Mouse (Mus musculus) limb, embryonic 12.5 days (tissue): Measurements from ENCODE around the gene Ptges. TPM values are rescaled to one million over a fixed set of nuclear protein-coding genes. Genes with fewer than 3 reads are reported as not detected.

ENCODE experiments used
- ATAC-seq: fragments of 200-750 bp; cut with Nextera tagmentation; 2 replicates; pipeline ENCODE4 v1.8.0; 2017; ENCODE audit warnings: low read depth, moderate TSS enrichment; ENCODE audit not compliant: insufficient number of reproducible peaks, insufficient read depth, low FRiP score, low TSS enrichment
- H3K27ac ChIP-seq: fragments of 300-500 bp; sonication (generic); 2 replicates; pipeline ENCODE4 v1.5.1; 2016; ENCODE audit warnings: mild to moderate bottlenecking, moderate library complexity
- H3K27me3 ChIP-seq: fragments of 300-500 bp; sonication (generic); 2 replicates; pipeline ENCODE4 v1.6.1; 2016; ENCODE audit warnings: mild to moderate bottlenecking, moderate library complexity
- H3K36me3 ChIP-seq: fragments of 300-500 bp; sonication (generic); 2 replicates; pipeline ENCODE4 v1.6.1; 2016; ENCODE audit warnings: mild to moderate bottlenecking, moderate library complexity
- H3K4me1 ChIP-seq: fragments of 300-500 bp; sonication (generic); replicated peaks from 2 replicates; pipeline ENCODE4 v1.6.1; 2016
- H3K4me2 ChIP-seq: fragments of 300-500 bp; sonication (generic); 2 replicates; pipeline ENCODE4 v1.6.1; 2016; ENCODE audit warnings: mild to moderate bottlenecking, moderate library complexity
- H3K4me3 ChIP-seq: fragments of 300-500 bp; sonication (generic); replicated peaks from 2 replicates; pipeline ENCODE4 v1.5.1; 2016; ENCODE audit warnings: mild to moderate bottlenecking
- H3K9ac ChIP-seq: fragments of 300-500 bp; sonication (generic); replicated peaks from 2 replicates; pipeline ENCODE4 v1.6.1; 2016; ENCODE audit warnings: mild to moderate bottlenecking, moderate library complexity
- H3K9me3 ChIP-seq: fragments of 300-500 bp; sonication (generic); 2 replicates; pipeline ENCODE4 v1.6.1; 2016; ENCODE audit warnings: mild to moderate bottlenecking, moderate library complexity
- WGBS: fragments of 180-500 bp; shearing (Covaris S2); methylation state at CpG from one replicate; pipeline ENCODE4 v1.1.7; 2016; 5-methylcytosine and 5-hydroxymethylcytosine counted together
- polyA plus RNA-seq: library from polyadenylated mRNA; unstranded; fragments of >200 nt; fragmentation: Nextera tagmentation; extraction: Ambion mirVana; gene quantifications from 2 replicates; pipeline ENCODE4 v1.2.1, GENCODE M21; 2016

Gene Ptges
- polyA plus RNA-seq, 1 experiment from 2014 or later: 11.5 TPM

DNA sequence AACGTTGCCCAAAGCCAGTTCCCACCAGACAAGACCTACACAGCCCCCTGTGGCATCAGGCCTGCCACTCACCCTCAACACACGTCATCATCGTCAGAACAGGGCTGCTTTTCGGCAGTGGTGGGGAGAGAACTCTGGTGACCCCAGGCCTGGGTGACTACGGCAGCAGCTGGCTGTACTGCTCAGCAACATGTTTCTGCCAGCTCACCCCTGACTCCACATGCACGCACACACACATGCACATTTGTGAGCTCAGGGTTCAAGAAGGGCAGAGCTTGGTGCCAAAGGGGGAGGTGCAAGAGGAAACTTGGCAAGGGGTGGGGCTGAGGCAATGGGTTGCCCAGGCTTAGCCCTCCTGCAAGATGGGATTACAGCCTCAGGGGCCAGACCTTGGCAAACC lies 32.4 kb downstream of the Ptges start:
- H3K36me3 ChIP-seq: no peaks in the 10 kb centered on the region
- WGBS: 31% methylated on average over 6 of the region's 6 CpGs
- no peak overlapping the region for H3K9ac ChIP-seq
- H3K4me3 ChIP-seq: no peak overlapping the region
- H3K27ac ChIP-seq: no peak overlapping the region
- peaks cover 38% of the 10 kb centered on the region for H3K4me1 ChIP-seq
- no peaks in the 10 kb centered on the region for H3K9me3 ChIP-seq
- ATAC-seq: 0 out of 2 replicates have a peak, but pooled peaks have one; percentile 33
- H3K27me3 ChIP-seq: no peaks in the 10 kb centered on the region
- H3K4me2 ChIP-seq: no peak overlapping the region

- H3K27ac ChIP-seq: no peak overlapping the region
- H3K27me3 ChIP-seq: no peaks in the 10 kb centered on the region
- no peak overlapping the region for H3K4me2 ChIP-seq
- H3K9ac ChIP-seq: no peak overlapping the region
- peaks cover 23% of the 10 kb centered on the region for H3K4me1 ChIP-seq
- no peak for ATAC-seq
- H3K4me3 ChIP-seq: no peak overlapping the region
- 79% methylated on average over 7 of the region's 7 CpGs for WGBS
- H3K9me3 ChIP-seq: no peaks in the 10 kb centered on the region
- H3K36me3 ChIP-seq: no peaks in the 10 kb centered on the region
Observed at GRCm38 (mm10) chr2:30893946-30894345, 35.7 kb downstream of the Ptges start.

GRCm38 (mm10) chr2:30893399-30893798 lies 36.3 kb downstream of the Ptges start:
- H3K9ac ChIP-seq: no peak overlapping the region
- no peak overlapping the region for H3K27ac ChIP-seq
- no peak overlapping the region for H3K4me3 ChIP-seq
- WGBS: 21% methylated on average over 6 of the region's 6 CpGs
- ATAC-seq: no peak
- H3K9me3 ChIP-seq: no peaks in the 10 kb centered on the region
- no peaks in the 10 kb centered on the region for H3K27me3 ChIP-seq
- no peaks in the 10 kb centered on the region for H3K36me3 ChIP-seq
- no peak overlapping the region for H3K4me2 ChIP-seq
- H3K4me1 ChIP-seq: peaks cover 23% of the 10 kb centered on the region

DNA sequence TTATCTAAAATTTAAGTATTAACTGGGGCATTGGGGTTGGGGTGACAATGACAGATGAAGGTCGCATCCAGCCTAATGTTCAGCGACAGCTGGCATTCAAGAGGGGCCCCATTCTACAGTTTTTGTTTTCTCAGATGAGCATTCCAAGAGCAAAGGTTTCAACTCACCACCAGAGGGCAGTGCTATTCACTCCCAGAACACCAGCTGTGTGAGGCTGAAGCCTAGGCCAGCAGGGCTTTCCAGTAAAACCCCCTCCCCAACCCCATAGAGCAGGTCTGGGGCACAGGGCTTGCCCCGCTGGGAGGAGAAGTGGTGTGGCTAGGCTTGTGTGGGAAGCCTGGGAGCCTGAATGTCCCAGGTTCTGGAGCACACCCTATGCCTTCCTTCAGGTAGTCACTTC lies 38.7 kb downstream of the Ptges start:
- peaks cover 14% of the 10 kb centered on the region for H3K4me1 ChIP-seq
- H3K4me3 ChIP-seq: no peak overlapping the region
- H3K9ac ChIP-seq: no peak overlapping the region
- no peaks in the 10 kb centered on the region for H3K9me3 ChIP-seq
- no peak overlapping the region for H3K4me2 ChIP-seq
- ATAC-seq: no peak
- no peak overlapping the region for H3K27ac ChIP-seq
- WGBS: 5% methylated on average over 3 of the region's 3 CpGs
- H3K36me3 ChIP-seq: no peaks in the 10 kb centered on the region
- H3K27me3 ChIP-seq: no peaks in the 10 kb centered on the region

- H3K36me3 ChIP-seq: peaks cover 43% of the 10 kb centered on the region
- H3K4me2 ChIP-seq: peak overlapping the region; percentile 17; the same call in 1 of the 2 replicates
- WGBS: 14% methylated on average over 9 of the region's 9 CpGs
- ATAC-seq: 0 out of 2 replicates have a peak, but pooled peaks have one; percentile 29
- H3K9me3 ChIP-seq: peaks cover 4% of the 10 kb centered on the region; the same call in 1 of the 2 replicates
- peaks cover 15% of the 10 kb centered on the region for H3K4me1 ChIP-seq
- no peaks in the 10 kb centered on the region for H3K27me3 ChIP-seq
- peak overlapping the region; percentile 88 for H3K27ac ChIP-seq
- no peak overlapping the region for H3K9ac ChIP-seq
- no peak overlapping the region for H3K4me3 ChIP-seq
Observed at GRCm38 (mm10) chr2:30885453-30886163, 44.1 kb downstream of the Ptges start.

DNA sequence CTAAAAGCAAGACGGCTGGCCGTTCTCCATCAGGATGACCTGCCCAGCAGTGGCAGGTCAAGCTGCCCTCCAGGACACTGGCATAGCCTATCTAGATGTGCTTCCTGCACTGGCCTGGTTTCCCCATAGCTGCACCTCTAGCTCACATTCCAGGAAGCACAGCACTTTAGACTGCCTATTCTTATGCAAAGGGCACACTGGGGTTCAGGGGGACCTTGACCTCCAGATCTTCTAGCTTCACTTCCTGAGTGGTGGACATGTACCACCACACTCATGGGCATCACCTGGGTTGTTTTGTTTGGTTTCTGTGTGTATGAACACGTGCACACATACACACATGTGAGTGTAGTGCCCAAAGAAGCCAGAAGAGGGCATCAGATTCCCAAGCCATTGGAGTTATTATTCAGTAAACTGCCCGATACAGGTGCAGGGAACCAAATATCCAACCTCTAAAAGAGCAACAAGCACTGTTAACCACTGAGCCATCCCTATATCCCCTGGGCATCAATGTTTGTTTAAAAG lies 44.8 kb downstream of the Ptges start:
- ATAC-seq: no peak
- WGBS: 93% methylated on average over 4 of the region's 4 CpGs
- Histone ChIP-seq H3K36me3 (peaks cover 50% of the 10 kb centered on the region), H3K9ac (no peak overlapping the region), H3K27me3 (no peaks in the 10 kb centered on the region), H3K9me3 (peaks cover 4% of the 10 kb centered on the region; the same call in 1 of the 2 replicates), H3K4me3 (no peak overlapping the region), H3K27ac (peak overlapping the region; percentile 88; the same call in 1 of the 2 replicates), H3K4me2 (no peak overlapping the region), H3K4me1 (peaks cover 15% of the 10 kb centered on the region)

GRCm38 (mm10) chr2:30881215-30881614 lies 48.4 kb downstream of the Ptges start:
- WGBS: 89% methylated on average over 7 of the region's 7 CpGs

GRCm38 (mm10) chr2:30879481-30879880 lies 50.2 kb downstream of the Ptges start:
- no peak overlapping the region for H3K27ac ChIP-seq
- H3K36me3 ChIP-seq: peaks cover 61% of the 10 kb centered on the region
- H3K27me3 ChIP-seq: no peaks in the 10 kb centered on the region
- H3K4me2 ChIP-seq: no peak overlapping the region
- 93% methylated on average over 15 of the region's 15 CpGs for WGBS
- no peak overlapping the region for H3K9ac ChIP-seq
- no peaks in the 10 kb centered on the region for H3K9me3 ChIP-seq
- ATAC-seq: no peak
- H3K4me3 ChIP-seq: no peak overlapping the region
- peaks cover 24% of the 10 kb centered on the region for H3K4me1 ChIP-seq

More at GRCm38 (mm10) chr2:30881215-30881614, 48.4 kb downstream of the Ptges start:
- Histone ChIP-seq H3K4me2 (no peak overlapping the region), H3K4me1 (peaks cover 18% of the 10 kb centered on the region), H3K9ac (no peak overlapping the region), H3K36me3 (peaks cover 70% of the 10 kb centered on the region), H3K27me3 (no peaks in the 10 kb centered on the region), H3K4me3 (no peak overlapping the region), H3K9me3 (peaks cover 4% of the 10 kb centered on the region; the same call in 1 of the 2 replicates), H3K27ac (no peak overlapping the region)
- no peak for ATAC-seq

- Histone ChIP-seq H3K4me3 (no peak overlapping the region), H3K27me3 (no peaks in the 10 kb centered on the region), H3K36me3 (peaks cover 29% of the 10 kb centered on the region), H3K9ac (no peak overlapping the region), H3K4me1 (peaks cover 58% of the 10 kb centered on the region), H3K27ac (peak overlapping the region; percentile 95), H3K4me2 (no peak overlapping the region; the same call in 1 of the 2 replicates), H3K9me3 (no peaks in the 10 kb centered on the region)
- 41% methylated on average over 11 of the region's 11 CpGs for WGBS
- ATAC-seq: no peak
Observed at GRCm38 (mm10) chr2:30875621-30876432, 53.8 kb downstream of the Ptges start.

- Histone ChIP-seq H3K4me2 (no peak overlapping the region), H3K9ac (no peak overlapping the region)
Observed at GRCm38 (mm10) chr2:30875096-30875495, 54.6 kb downstream of the Ptges start.

GRCm38 (mm10) chr2:30874445-30874844 lies 55.2 kb downstream of the Ptges start:
- no peak overlapping the region for H3K4me3 ChIP-seq
- H3K27ac ChIP-seq: peak overlapping the region; percentile 95
- H3K9ac ChIP-seq: 0 out of 2 replicates have a peak overlapping the region, but pooled peaks have one; percentile 5
- no peak for ATAC-seq
- H3K36me3 ChIP-seq: peaks cover 17% of the 10 kb centered on the region
- WGBS: 39% methylated on average over 10 of the region's 10 CpGs
- H3K9me3 ChIP-seq: no peaks in the 10 kb centered on the region
- H3K27me3 ChIP-seq: no peaks in the 10 kb centered on the region
- peaks cover 71% of the 10 kb centered on the region for H3K4me1 ChIP-seq
- no peak overlapping the region for H3K4me2 ChIP-seq

More at GRCm38 (mm10) chr2:30875096-30875495, 54.6 kb downstream of the Ptges start:
- Histone ChIP-seq H3K27me3 (no peaks in the 10 kb centered on the region), H3K4me1 (peaks cover 65% of the 10 kb centered on the region), H3K9me3 (no peaks in the 10 kb centered on the region), H3K4me3 (no peak overlapping the region), H3K27ac (peak overlapping the region; percentile 95), H3K36me3 (peaks cover 22% of the 10 kb centered on the region)
- WGBS: 64% methylated on average over 7 of the region's 7 CpGs
- ATAC-seq: no peak
